Mouse (Mus musculus): ENCODE data around the gene Smco4.

Smco4 gene

DNA sequence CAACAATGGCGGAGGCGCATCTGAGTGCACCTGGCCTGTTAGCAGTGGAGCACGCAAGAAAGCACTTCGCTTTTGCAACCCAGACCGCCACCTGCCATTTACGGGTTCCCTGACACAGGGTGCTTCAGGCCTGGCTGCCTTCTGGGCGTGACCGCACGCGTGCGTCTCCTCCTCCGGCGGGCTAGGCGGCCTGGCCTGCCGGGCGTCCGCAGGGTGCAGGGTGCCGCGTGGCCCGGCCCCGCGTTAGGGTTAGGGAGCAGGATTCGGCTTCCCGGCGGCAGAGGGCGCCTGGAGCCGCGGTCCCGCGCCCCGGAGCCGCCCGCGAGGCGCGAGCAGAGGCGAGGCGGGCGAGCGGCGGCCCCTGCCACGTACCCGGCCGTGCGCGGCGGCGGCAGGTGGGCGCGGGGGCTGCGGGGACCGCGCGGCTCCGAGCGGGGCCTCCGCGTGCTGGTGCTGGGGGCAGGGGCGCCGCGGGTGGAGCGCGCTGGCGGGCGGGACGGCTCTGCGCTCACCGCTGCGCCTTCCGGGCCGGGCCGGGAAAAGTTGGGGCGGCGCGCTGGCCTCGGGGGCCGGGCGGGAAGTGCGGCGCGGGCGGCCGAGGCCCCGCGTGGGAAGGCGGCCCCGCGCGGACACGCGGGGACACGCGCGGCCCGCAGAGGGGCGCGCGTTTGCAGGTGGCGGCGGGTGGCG lies at the start of gene Smco4:
Gene Smco4, plus strand, starts transcription at position 198 of the 690 bp plus-strand sequence.
- in situ Hi-C loops (cut with MboI, MseI): loop anchor here (10.0 kb wide), 1 partner anchor 221 kb away; no protein-coding TSS in a partner anchor

DNA sequence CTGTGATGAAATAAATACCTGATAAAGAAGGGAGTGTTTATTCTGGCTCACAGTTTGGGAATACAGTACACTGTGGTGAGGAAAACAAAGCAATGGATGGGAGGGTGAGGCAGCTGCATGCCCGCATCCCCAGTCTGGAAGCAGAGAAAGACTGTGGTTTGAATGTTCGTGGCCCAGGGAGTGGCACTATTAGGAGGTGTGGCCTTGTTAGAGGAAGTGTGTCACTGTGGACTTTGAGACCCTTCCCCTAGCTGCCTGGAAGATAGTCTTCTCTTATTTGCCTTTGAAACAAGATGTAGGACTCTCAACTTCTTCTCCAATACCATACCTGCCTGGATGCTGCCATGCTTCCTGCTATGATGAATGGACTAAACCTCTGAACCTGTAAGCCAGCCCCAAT lies 45.8 kb upstream of the Smco4 start:
- in situ Hi-C loops (cut with MboI, MseI): no loop called here

DNA sequence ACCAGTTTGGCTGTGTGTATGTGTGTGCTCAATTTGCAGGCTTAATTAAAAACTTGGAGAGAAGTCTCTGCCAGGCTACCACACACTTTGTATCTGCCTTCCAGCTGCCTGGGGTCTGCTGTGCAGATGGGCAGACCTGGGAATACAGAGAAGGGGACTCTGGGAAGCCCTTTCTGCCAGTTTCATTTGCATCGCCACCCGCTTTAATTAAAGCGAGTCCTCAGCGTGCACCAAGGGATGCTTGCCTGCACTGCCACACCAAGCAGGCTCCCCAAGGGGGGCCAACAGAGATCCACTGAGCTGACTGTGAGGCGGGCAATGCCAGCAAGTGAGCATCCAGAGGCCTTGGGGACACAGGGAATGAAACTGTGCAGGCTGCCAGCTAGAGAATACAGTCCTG lies 42.3 kb upstream of the Smco4 start:
- in situ Hi-C loops (cut with MboI, MseI): no loop called here

DNA sequence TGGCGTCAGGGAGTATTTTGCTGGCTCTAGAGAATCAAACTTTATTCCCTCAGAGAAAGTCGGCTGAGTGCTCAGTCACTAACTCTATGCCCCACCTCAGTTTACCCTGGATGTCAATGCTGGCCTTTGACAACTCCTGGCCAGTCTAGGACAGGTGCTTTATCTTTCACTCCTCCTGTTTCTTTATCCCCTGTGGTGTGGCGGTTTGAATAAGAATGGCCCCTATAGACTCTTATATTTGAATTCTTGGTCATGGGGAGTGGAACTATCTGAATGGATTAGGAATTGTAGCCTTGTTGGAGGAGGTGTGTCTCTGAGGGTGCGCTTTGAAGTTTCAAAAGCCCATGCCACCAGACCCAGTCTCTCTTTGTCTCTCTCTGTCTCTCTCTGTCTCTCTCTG lies 21.0 kb upstream of the Smco4 start:
- in situ Hi-C loops (cut with MboI, MseI): no loop called here

DNA sequence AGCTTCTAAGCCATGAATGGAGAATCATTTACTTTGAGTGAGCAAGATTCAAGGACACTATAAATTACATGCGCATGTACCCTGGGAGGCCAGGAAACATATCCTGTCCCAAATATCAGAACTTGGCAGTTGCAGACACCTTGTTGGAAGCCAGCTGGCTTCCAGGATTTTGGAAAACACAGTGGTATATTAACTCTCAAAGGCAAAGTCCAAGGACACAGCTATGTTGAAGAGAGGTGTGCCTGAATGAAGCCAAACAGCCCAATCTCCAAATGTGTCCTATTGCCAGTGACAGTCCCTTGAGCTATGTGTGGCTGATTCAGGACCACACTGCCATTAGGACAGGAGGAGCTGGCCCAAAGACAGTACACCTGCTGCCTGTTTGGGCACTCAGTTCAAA lies 20.0 kb upstream of the Smco4 start:
- in situ Hi-C loops (cut with MboI, MseI): no loop called here

DNA sequence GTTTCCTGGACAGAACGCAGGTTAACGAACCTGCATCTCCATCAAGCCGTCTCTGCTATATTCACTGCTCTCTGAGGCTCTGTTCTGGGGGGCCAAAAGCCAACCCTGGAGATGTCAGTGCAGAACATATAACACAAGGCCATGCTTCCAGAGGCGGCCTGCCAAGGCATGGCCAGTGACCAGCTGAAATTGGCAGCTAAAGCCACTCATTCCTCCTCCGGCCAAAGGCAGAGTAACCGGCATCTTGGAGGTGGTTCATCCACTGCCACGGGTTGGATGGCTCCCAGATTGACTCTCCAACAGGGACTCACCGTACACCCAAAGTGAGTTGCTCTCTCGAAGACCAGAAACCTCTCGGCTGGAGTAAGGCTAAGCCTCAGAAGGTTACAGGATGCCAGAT lies 15.7 kb upstream of the Smco4 start:
- in situ Hi-C loops (cut with MboI, MseI): no loop called here

DNA sequence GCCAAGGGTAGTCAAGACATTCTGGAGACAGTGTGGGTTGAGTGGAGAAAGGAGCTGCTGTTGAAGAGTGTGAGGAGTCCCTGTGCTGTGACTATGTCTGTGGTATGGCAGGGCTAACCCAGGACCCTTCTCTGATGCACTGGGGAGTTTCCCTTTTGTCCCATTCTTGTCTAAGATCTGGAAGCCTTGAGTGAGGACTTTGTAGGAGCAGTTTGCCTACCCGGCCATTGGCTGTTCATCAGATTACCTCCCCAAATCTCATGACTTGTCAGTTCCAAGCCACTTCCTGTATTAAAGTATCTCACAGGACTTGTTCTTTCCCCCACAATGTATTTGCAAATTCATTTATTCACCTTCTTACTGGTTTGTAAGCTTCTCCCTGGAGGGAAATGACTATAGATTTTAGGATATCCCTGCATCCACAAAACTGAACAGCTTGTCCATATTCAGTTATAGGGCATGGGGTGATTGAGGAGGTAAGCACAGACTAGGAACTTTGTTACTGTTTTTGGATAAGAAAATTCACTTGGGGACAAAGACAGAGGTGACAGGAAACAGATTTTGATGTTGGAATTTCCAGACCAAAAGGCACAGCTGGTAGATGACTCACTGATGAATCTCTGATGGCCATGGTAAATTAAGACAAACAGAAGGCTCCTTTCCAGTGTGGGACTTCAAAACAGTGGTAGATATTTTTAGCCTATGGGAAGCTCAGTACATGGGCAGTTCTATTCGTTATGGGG lies 5.4 kb upstream of the Smco4 start:
- in situ Hi-C loops (cut with MboI, MseI): no loop called here

DNA sequence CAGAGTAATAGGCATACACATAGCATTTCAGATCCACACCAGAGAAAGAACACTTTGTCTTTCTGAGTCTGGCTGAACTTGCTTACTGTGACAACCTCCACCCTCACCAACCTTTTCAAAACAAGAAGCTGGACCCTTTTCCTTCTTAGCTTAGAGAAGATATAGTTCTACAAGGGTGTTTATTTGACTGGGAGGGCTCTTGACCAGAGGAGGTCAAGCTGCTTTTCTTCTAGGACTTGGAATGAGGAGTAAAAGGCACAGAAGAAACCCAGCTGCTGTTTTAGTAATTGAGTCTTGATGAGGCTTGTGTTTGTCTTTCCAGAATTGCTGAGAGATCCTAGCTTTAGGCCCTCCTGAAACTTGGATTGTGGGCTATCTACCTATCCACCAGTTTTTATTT lies 3.9 kb upstream of the Smco4 start:
- in situ Hi-C loops (cut with MboI, MseI): no loop called here

DNA sequence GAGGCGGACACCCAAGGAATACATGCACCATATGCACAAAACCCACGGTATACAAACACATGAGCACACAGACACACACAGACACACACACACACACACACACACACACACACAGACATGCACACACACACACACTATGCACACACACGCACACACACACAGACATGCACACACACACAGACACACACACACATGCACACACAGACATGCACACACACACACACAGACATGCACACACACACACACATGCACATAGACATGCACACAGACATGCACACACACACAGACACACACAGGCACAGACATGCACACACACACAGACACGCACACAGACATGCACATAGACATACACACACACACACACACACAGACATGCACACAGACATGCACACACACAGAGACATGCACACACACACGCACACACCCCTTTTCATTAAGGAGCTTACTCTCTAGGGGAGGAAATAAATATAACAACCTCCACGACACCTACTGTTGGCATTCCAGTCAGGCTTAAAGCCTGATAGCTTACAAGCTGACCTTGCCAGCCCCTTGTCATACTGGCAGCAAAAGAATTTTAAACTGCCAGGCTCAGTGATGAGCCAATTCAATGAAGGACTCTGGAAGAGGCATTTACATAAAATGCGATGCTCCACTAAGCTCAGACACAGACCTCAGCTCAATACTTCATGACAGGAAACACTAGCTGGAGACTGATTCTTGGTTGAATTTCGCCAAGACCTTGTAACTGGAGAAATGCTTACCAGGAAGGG lies 2.7 kb upstream of the Smco4 start:
- in situ Hi-C loops (cut with MboI, MseI): loop anchor here (10.0 kb wide), 1 partner anchor 224 kb away; no protein-coding TSS in a partner anchor

DNA sequence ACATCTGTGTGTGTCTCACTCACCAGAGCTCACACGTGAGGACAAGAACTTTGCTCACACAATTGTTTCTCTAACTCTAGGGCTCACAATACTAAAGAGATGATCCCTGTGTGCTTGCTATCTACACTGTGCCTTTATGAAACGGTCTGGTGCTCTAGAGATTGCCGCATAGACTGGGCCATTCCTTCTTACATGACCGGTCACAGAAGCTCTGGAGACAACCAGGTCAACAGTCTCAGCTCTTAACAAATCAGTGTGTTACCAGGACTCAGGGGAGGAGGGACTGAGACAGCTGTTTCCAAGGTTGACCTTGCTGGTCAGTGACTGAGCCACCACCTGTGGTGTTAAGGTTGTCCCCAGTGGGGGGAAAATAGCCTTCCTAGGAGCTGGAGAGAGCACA lies 1.5 kb upstream of the Smco4 start:
- in situ Hi-C loops (cut with MboI, MseI): loop anchor here (10.0 kb wide), 1 partner anchor 223 kb away; no protein-coding TSS in a partner anchor

DNA sequence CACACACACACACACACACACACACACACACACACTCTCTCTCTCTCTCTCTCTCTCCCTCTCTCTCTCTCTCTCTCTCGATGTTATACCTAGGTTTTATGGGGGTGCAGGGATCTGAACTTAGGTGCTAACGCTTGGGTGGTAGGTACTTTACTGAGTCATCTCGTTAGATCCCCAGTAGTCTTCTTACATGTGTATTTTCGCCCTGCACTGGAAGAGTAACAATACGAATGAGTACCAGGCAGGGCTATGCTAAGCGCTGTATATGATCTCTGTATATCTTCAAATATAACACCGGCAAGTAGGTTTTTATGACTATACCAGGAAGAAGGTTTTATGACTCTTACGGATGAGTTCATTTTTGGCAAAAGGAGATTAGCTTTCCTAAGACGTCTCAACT lies 831 bp upstream of the Smco4 start:
- in situ Hi-C loops (cut with MboI, MseI): loop anchor here (10.0 kb wide), 1 partner anchor 222 kb away; no protein-coding TSS in a partner anchor

DNA sequence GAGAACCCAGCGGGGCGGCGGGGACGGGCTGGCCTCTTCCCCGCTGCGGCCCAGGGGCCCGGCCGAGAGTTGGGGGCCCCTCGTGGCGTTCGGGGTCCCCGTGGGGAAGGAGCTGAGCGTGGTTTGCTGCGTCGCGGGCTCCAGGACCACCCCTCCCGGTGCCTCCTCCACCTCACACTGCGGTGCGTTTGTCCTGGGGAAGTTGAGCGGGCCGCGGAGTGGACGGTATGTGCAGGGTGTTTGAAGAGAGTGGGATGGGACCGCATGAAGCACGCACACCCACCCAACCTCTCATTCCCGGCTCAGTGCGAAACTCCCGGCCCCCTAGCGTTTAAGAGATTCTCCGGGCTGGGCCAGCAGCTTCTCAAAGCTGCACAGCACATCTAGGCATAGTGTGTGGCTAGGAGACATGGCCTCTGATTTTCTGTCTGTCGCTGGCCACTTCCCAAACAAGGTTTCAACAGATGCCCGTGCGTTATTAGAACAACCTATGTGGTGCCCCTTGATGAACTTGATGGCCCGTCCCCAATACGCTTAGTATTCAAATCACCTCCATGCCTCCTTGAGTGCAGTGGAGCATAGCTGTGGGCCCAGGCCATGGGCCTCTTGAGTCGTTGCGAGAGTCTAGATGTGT lies 810 bp downstream of the Smco4 start:
- in situ Hi-C loops (cut with MboI, MseI): loop anchor here (10.0 kb wide), 1 partner anchor 221 kb away; no protein-coding TSS in a partner anchor

DNA sequence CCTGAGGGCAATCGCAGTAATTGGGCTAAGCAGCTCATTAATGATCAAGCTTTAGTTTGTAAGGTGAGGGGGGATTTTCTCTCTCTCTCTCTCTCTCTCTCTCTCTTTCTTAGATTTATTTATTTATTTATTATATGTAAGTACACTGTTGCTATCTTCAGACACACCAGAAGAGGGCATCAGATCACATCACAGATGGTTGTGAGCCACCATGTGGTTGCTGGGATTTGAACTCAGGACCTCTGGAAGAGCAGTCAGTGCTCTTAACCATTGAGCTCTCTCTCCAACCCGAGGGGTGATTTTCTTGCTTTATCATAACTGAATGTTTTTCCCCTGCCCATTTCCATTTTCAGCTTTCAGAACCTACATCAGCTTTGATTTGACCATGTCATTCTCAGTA lies 2.0 kb downstream of the Smco4 start:
- in situ Hi-C loops (cut with MboI, MseI): loop anchor here (10.0 kb wide), 1 partner anchor 220 kb away; no protein-coding TSS in a partner anchor

DNA sequence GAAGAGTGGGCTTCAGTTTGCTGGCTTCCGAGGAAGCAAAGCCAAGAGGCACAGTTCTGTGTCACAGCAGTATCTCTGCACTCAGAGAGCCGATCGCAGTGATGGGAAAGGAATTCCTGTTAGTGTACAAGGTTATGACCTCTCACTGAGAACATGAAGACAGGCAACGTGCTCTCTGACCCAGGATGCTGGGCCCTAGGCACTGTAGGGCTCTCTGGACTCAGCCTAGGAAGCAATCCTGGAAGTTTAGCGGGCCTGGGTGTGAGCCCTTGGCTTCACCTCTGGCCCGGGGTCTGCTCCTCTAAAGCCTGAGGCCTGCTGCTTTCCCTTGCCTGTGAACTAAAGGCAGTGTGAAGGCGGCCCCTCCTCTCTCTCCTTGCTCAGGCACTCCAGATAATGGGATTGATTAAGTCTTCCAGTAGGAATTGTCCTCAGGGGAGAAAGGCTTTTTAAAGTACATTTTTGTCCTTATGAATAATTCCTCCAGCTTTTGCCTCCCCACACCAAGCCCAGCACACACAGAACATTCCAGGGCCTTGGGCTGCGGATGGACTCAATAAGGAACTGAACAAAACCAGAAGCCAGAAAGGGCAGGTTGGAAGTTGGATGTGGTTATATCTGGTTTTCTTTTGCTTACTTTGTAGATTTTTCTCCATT lies 2.8 kb downstream of the Smco4 start:
- in situ Hi-C loops (cut with MboI, MseI): loop anchor here (10.0 kb wide), 1 partner anchor 219 kb away; no protein-coding TSS in a partner anchor

DNA sequence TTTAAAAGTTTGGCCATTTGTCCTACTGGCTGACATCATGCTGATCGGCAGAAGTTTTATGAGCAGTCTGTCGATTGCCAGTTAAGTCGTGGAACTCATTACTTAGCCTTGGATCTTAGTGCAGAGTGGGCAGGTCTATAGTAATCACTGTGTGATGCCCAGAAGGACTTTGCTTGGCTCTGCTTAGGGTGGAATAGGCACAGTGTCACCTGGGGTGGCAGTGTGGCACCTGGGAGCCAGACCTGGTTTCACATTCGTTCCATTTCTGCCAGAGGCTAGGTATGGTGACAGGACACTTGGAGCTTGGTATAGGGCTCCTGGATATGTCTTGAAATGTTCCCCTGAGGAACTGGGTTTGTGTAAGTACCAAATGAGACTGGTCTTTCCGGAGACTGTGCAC lies 6.8 kb downstream of the Smco4 start:
- in situ Hi-C loops (cut with MboI, MseI): no loop called here

DNA sequence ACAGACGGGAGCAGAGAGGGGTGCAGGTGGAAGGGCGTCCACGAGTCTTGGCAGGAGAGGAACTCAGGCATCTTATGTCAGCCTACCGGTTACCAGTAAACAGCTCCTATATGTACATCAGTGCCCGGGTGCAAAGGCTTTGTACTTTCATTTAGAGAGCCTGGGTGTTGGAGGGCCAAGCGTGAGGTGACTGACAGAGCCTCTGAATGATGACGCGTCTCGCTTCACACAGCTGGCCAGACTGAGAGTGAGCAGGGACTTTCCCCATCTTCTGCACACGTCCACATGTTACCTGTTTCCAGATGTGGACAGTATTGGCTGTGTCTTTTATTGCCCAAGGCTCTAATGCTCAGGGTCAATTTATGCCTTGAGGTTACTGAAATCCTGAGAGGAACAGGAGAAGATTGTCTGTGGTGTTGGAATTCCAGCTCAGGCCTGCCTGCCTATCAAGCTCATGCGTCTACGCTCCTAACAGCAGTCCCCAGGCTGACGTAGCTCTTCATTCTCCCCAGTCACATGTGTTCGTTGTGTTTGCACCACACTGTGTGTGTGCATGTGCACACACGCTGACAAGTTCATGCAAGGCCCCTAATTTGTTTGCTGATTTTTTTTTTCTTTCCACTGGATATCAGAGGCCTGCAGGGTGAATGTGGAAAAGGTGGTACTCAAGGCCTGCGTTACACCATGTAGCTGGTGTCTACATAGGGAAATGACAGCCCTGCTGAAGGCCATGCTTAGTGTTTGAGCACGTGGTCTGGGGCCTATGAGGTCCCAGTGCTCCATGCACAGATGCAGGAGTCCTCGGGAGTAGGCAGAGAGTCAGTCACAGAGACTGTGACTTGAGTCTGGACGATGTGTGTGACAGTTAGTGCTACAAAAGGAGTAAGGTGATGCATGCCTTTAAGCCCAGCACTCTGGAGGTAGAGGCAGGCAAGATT lies 8.4 kb downstream of the Smco4 start:
- in situ Hi-C loops (cut with MboI, MseI): no loop called here

DNA sequence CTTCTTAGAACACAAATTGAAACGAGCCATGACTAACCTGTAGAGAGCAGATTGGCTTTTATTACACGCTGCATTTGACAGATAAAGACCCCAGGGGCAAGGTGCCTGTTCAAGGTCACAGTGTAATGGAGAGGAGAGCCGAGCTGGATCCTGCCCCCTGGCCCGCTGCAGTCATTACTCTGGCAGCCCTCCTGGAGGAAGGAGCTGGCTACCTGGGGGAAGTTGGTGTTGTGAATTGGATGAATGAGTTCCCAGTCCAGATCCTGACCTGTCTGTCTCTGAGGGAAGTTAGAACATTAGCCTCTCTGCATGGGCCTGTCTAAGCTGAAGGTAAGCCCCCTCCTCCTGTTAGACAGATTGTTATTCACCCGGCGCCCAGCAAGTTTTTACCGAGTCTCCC lies 9.2 kb downstream of the Smco4 start:
- in situ Hi-C loops (cut with MboI, MseI): no loop called here

DNA sequence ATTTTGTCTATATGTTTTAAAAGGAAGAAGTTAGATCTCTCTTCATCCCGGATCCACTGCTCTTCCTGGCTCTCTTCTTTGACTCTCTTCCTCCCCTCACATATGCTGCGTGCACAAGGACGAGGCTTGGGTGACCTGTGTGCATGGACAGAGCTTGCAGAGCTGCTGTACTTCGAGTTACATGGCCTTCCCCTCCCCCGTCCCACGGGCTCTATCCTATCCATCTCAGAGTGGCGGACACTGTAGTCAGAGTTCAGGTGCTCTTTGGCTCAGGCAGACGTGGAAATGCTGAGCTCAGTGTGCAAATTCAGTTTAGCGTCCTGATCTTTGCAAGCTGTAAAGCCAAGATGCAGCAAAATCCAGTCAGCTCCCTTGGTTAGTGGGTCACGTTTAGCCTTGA lies 10.1 kb downstream of the Smco4 start:
- in situ Hi-C loops (cut with MboI, MseI): no loop called here

DNA sequence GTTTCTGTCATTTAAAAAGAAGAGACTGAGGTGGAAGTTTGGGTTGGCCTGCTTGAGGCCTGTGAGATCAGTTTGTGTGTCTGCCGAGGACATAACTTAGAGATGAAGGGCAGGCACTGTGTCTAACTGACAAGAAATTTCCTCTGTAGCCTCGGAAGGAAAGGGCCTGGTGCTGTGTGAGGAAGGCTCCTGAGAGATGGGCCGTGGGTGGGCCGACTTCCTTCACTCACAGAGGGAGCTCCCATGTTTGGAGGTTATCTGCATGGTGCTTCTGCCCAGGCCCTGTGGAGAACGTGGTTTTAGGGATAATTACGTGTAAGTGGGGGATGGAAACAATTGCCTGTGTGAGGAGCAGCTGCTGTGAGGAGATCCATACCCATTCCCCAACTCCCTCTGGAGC lies 10.6 kb downstream of the Smco4 start:
- in situ Hi-C loops (cut with MboI, MseI): no loop called here

DNA sequence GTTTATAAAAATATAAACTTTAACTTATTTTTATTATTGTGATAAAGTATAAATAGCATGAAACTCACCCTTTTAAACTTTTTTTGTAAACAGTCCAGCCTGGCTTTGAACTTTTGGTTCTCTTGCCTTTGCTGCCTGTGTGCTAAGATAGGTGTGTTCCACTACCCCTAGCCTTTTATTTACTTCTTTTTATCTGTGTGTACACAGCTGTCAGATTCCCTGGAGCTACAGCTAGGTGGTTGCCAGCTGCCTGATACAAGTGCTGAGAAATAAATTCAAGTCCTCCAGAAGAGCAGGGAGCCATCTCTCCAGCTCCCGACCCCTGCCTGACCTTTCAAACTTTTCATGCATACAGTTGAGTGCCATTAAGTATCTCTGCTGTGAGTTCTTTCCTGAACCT lies 12.1 kb downstream of the Smco4 start:
- in situ Hi-C loops (cut with MboI, MseI): no loop called here
